Mouse (Mus musculus) large intestine, adult 2 months (tissue): Measurements from ENCODE around the gene Dst. TPM values are rescaled to one million over a fixed set of nuclear protein-coding genes. Genes with fewer than 3 reads are reported as not detected.
A peak's percentile ranks its signal among the peaks of the same experiment; 100 is the strongest.

Experiments
- DNase-seq: peaks from one replicate; pipeline ENCODE4 v3.0.0-alpha.2; 2012; ENCODE audit warnings: low read depth, low spot score
- WGBS: fragments of 180-500 bp; shearing (Covaris S2); methylation state at CpG from one replicate; pipeline ENCODE4 v1.1.7; 2018; 5-methylcytosine and 5-hydroxymethylcytosine counted together
- polyA plus RNA-seq: library from polyadenylated mRNA; depleted of rRNA; stranded (reverse); fragments of >200 nt; gene quantifications from 2 replicates; pipeline ENCODE4 v1.2.3, GENCODE M21; 2012

The Dst gene
- polyA plus RNA-seq, 1 experiment: 16.3 TPM

DNA sequence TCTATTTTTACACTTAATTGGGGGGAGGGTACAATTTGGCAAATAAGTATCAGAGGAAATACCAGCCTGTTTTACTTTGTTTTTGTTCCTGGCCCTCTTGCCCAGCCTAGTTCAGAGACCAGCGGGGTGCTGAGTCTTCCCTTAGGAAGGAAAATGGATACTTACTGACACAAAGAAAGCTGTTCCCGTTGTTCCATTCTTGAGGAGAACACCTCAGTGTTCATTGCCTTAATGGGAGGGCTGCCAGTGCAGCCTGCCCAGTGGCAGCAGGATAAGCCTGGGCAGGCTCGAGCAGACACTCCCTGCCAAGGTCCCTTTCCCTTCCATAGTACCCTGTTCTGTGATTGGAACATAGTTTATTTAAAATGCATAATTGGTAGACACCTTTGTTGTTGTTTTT is 232.7 kb downstream of the Dst start:
- WGBS: 22% methylated on average over 3 of the region's 3 CpGs

DNA sequence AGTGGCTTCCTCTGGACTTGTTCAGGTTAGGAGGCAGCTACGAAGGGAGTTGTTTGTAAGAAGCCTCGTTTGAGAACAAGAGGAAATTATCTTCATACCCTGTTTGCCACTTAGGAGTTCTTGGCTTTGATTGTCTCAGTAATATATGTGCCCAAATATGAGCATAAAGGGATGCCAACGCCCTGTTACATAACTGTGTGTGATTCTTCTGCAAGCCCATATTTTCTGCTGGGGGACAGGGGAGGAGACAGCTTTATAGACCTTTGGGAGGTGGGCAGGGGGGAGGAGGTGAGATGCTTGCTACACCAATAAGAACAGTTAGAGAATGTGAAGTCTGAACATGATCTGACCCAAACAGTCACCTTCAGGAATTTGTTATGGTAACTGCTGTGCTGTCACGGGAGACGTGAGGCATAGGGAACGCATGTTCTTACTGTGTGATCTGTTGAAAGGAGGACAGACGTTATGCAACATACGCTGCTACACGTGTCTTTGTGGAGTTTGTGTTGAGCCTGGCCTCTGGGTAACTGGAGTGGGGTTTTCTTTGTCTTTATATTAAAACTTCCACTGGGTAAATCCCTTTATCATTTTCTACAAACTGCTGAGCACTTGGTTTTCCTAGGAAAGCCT is 235.0 kb downstream of the Dst start:
- 54% methylated on average over 9 of the region's 9 CpGs for WGBS
- no peak for DNase-seq

More for the DNA sequence above, 232.7 kb downstream of the Dst start:
- DNase-seq: no peak

- 92% methylated on average over 7 of the region's 7 CpGs for WGBS
- DNase-seq: no peak
These were observed 236.8 kb downstream of the Dst start for GRCm38 (mm10) chr1:34144826-34145225.

DNA sequence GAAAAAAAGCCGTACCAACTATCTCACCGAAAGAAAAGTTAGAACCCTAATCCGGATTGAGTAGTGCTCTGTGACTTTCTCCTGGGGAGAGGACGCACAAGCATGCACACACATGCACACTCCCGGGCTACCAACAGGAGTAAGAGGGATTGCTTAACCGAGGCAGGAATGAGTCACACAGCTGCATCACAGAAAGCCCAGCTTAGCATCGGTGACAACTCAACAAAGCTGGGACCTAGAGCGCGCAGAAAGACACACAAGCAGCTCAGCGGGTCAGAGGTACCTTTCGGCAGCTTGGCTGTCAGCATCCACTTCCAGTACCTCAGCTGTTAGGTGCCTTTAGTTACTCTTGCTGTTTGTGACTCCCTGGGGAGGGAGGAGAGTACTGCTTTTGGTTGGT is 240.0 kb downstream of the Dst start:
- no peak for DNase-seq
- 89% methylated on average over 11 of the region's 11 CpGs for WGBS

DNA sequence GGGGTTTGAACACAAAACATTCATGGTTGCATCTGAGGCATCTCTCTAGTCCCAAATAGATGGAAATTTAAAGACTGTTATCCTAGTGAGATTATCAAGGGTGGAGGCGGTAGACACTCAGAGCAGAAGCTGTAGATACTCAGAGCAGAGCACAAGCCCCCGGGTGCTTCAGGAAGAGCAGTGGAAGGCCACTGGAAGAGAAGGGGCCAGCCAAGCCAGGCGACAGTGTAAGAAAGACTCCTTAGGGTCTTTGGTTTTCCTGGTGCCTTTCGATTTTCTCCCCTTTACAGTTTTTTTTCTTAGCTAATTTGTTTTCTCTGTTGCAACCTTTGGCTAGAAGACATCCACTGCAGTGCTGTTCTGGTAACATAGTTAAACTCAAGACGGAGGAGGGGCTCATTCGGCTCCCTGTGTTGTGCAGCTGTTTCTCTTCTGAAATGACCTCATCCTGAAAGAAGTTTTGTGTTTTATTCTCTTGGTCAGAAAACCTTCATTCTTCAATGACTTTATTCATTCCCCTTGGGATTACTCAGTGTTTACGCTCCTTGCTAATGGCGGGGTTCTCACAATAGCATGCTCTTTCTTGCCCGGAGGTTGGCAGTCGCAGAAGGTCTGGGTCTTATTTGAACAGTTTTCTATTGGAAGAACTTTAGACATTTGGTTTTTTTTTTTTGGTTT is 242.5 kb downstream of the Dst start:
- no peak for DNase-seq
- WGBS: 48% methylated on average over 10 of the region's 10 CpGs

DNA sequence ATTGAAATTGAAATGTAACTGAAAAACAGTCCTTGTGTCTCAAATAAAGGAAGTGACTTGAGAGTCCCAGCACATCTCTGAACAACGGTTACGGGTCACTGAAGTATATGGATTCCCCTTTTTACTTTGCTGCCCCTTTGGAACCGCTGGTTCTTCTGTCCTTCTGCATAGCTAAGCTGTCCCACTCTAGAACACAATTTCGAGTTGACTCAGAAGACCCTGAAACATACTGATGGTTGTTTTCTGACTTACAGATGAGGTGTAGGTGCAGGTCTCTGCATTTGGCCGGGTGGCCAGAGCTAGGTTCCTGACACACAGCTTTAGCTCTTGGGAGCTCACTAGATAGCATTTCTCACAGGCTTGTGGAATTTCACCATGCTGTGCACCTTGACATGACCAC is 244.7 kb downstream of the Dst start:
- WGBS: 89% methylated on average over 5 of the region's 5 CpGs
- no peak for DNase-seq

GRCm38 (mm10) chr1:34156058-34156457 is 248.0 kb downstream of the Dst start:
- no peak for DNase-seq

GRCm38 (mm10) chr1:34157702-34158101 is 249.7 kb downstream of the Dst start:
- WGBS: 89% methylated on average over 10 of the region's 10 CpGs
- no peak for DNase-seq

More at GRCm38 (mm10) chr1:34156058-34156457, 248.0 kb downstream of the Dst start:
- WGBS: 70% methylated on average over 7 of the region's 7 CpGs

DNA sequence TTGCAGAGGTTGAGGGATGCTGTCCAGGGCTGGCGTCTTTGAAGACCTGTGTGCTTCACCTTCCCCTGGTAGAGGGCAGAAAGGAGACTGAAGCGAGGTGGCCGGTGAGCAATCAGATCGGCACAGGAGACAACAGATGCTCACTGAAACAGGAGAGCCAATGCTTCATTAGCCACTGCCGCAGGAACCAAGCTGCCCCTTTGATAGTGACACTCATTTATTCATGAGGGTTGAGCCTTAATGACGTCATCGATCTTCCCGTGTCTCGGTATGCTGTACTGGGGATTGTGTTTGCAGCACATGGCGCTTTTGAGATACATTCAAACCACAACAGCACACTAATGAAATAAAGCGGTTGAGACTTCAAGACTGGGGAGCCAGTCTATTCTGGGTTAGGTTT is 250.8 kb downstream of the Dst start:
- no peak for DNase-seq
- 87% methylated on average over 11 of the region's 11 CpGs for WGBS

- WGBS: 91% methylated on average over 7 of the region's 7 CpGs
- no peak for DNase-seq
These were observed 251.9 kb downstream of the Dst start for GRCm38 (mm10) chr1:34159898-34160297.

GRCm38 (mm10) chr1:34164616-34165295 is 256.7 kb downstream of the Dst start:
- DNase-seq: peak; percentile 57
- 69% methylated on average over 14 of the region's 14 CpGs for WGBS

DNA sequence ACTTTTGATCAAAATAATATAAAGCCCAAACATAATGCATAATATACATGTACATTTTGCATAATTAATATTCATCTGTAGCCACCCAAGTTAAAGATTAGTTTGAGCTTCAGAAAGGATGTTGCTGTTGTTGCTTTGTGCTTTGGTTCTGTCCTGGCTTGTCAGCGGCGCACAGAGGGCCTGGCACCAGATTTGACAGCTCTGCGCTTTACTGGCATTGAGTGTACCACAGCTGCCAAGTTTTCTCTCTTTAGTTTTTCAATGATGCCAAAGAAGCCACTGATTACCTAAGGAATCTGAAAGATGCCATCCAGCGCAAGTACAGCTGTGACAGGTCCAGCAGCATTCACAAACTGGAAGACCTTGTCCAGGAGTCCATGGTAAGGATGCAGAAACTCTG is 257.9 kb downstream of the Dst start:
- no peak for DNase-seq
- 96% methylated on average over 4 of the region's 4 CpGs for WGBS

DNA sequence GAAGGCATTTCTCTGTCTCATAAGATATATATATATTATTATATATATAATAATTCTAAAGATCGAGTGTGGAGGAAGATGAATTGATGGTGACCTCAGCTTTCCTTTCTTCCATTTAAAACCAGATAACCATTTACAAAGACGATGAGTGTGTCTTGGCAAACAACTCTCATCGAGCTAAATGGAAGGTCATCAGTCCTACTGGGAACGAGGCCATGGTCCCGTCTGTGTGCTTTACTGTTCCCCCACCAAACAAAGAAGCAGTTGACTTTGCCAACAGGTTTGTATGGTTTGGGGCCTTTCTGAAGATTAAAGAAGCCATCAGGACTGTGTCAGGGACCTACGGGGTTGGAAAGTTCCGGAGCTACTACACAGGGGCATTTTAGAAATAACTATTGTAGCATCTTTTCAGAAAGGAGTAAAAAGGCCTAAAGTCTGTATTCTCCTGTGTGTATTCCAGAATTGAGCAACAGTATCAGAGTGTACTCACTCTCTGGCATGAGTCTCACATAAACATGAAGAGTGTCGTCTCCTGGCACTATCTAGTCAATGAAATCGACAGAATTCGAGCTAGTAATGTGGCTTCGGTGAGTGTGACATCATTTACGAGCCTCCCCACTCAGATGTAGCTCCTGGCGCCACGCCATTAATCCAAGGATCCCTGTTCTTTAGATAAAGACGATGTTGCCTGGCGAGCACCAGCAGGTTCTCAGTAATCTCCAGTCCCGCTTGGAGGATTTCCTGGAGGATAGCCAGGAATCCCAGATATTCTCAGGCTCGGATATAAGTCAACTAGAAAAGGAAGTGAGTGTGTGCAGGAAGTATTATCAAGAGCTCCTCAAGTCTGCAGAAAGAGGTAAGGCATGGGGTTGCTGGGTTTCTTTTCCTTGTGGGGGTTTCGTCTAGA is 259.4 kb downstream of the Dst start:
- DNase-seq: no peak
- WGBS: 57% methylated on average over 19 of the region's 19 CpGs

- WGBS: 93% methylated on average over 12 of the region's 12 CpGs
- DNase-seq: no peak
These were observed 261.1 kb downstream of the Dst start for GRCm38 (mm10) chr1:34169086-34169485.

GRCm38 (mm10) chr1:34174517-34174916 is 266.5 kb downstream of the Dst start:
- WGBS: 95% methylated on average over 15 of the region's 15 CpGs
- DNase-seq: no peak

GRCm38 (mm10) chr1:34174961-34175360 is 266.9 kb downstream of the Dst start:
- DNase-seq: no peak
- WGBS: 77% methylated on average over 8 of the region's 8 CpGs

- 92% methylated on average over 41 of the region's 41 CpGs for WGBS
- DNase-seq: no peak
These were observed 270.1 kb downstream of the Dst start for GRCm38 (mm10) chr1:34178022-34178727.

GRCm38 (mm10) chr1:34179756-34180155 is 271.7 kb downstream of the Dst start:
- no peak for DNase-seq
- 92% methylated on average over 19 of the region's 19 CpGs for WGBS
